Mouse (Mus musculus): ENCODE results near the gene Dazap1. TPM values are rescaled to one million over a fixed set of nuclear protein-coding genes. Genes with fewer than 3 reads are reported as not detected.

Dazap1 gene
- polyA plus RNA-seq, 1 experiment from 2014 or later = 45.7 TPM

DNA sequence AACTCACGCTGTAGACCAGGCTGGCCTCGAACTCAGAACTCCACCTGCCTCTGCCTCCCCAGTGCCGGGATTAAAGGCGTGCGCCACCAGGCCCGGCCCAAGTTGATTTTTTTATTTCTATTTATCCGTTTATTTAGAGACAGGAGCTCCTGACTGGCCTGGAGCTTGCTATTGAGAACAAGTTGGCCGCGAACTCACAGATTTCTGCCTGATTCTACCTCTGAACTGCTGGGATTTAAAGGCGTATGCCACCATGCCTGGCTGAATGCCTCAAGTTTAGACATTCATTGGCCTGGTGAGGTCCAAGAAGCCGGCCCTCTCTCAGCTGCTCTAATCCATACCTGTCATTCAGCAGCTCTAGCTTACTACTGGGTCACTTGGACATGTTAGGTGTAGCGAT lies 883 bp downstream of the Dazap1 start:
- Histone ChIP-seq H3K4me1 (replicated peaks; ENCODE audit: control insufficient read depth, insufficient read depth, low read length) (peaks cover 36% of the 10 kb centered on the region), H3K27ac (ENCODE audit: low read depth) (peak overlapping the region; percentile 99), H3K4me3 (ENCODE audit: low read depth, low read length) (peak overlapping the region; percentile 63), H3K27me3 (replicated peaks; ENCODE audit: control insufficient read depth, insufficient read depth, low read length) (no peaks in the 10 kb centered on the region), H3K9me3 (ENCODE audit: control insufficient read depth, low read length) (no peaks in the 10 kb centered on the region), H3K36me3 (ENCODE audit: control insufficient read depth, insufficient read depth, low read length) (peaks cover 19% of the 10 kb centered on the region), H3K9ac (ENCODE audit: low read length) (no peak overlapping the region; the same call in 1 of the 2 replicates), H3K4me2 (ENCODE audit: low read length) (peak overlapping the region; percentile 91)
- DNase-seq (ENCODE audit: low spot score) (no peak), ATAC-seq (replicated peaks; ENCODE audit: low FRiP score, low TSS enrichment, low read depth) (no peak)
- 75% methylated on average over 12 of the region's 12 CpGs for WGBS

- DNase-seq (ENCODE audit: low spot score) (no peak), ATAC-seq (replicated peaks; ENCODE audit: low FRiP score, low TSS enrichment, low read depth) (no peak)
- Histone ChIP-seq H3K4me3 (ENCODE audit: low read depth, low read length) (no peak overlapping the region), H3K9ac (ENCODE audit: low read length) (no peak overlapping the region), H3K36me3 (ENCODE audit: control insufficient read depth, insufficient read depth, low read length) (peaks cover 21% of the 10 kb centered on the region), H3K4me1 (replicated peaks; ENCODE audit: control insufficient read depth, insufficient read depth, low read length) (peaks cover 43% of the 10 kb centered on the region), H3K9me3 (ENCODE audit: control insufficient read depth, low read length) (no peaks in the 10 kb centered on the region), H3K27me3 (replicated peaks; ENCODE audit: control insufficient read depth, insufficient read depth, low read length) (no peaks in the 10 kb centered on the region), H3K4me2 (ENCODE audit: low read length) (no peak overlapping the region; the same call in 1 of the 2 replicates), H3K27ac (ENCODE audit: low read depth) (no peak overlapping the region)
- WGBS = 89% methylated on average over 10 of the region's 10 CpGs
These were observed 1.6 kb downstream of the Dazap1 start for GRCm38 (mm10) chr10:80262776-80263365.

DNA sequence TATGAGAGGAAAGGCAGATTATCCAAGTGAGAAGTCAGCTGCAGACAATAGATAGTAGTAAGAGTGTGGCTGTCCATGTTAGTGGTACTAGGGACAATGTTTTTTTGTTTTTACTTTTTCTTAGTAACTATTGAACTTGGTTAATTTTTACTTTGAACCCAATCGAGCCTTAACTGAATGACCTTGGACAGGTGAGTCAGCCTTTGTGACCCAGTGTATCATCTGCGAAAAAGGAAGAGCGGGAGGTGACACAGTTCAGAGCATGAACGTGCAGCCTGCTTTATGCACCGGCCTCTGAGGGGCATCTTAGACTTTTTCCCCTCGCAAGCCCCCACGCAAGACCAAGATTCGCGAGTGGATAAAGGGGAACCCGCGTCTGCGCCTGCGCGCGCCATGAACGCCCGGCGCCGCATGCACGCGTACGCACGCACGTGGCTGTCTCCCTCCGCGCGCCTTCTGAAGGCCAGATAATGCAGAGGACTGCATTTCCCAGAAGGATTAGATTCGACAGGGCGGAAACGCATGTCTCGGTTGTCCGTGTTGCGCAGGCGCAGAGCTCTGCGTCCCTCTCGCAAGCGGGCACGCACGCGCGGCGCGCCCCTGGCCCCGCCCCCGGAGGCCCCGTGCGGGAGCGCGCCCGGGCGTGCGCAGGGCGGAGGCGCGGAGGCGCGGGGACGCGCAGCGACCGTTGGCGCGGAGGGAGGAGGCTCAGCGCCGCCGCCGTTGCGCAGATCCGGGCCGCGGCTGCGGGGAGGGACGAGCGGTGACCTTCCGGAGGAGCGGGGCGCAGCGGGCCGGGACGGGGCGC lies 3.3 kb downstream of the Dazap1 start:
- ATAC-seq (replicated peaks; ENCODE audit: low FRiP score, low TSS enrichment, low read depth) (peak; percentile 45; the same call in 1 of the 2 replicates), DNase-seq (ENCODE audit: low spot score) (peak; percentile 93)
- Histone ChIP-seq H3K27ac (ENCODE audit: low read depth) (peak overlapping the region; percentile 67; the same call in 1 of the 2 replicates), H3K4me3 (ENCODE audit: low read depth, low read length) (peak overlapping the region; percentile 98), H3K4me1 (replicated peaks; ENCODE audit: control insufficient read depth, insufficient read depth, low read length) (peaks cover 45% of the 10 kb centered on the region), H3K9ac (ENCODE audit: low read length) (peak overlapping the region; percentile 97), H3K4me2 (ENCODE audit: low read length) (peak overlapping the region; percentile 92), H3K36me3 (ENCODE audit: control insufficient read depth, insufficient read depth, low read length) (peaks cover 16% of the 10 kb centered on the region; the same call in 1 of the 2 replicates), H3K9me3 (ENCODE audit: control insufficient read depth, low read length) (no peaks in the 10 kb centered on the region), H3K27me3 (replicated peaks; ENCODE audit: control insufficient read depth, insufficient read depth, low read length) (no peaks in the 10 kb centered on the region)
- 2% methylated on average over 81 of the region's 81 CpGs for WGBS

DNA sequence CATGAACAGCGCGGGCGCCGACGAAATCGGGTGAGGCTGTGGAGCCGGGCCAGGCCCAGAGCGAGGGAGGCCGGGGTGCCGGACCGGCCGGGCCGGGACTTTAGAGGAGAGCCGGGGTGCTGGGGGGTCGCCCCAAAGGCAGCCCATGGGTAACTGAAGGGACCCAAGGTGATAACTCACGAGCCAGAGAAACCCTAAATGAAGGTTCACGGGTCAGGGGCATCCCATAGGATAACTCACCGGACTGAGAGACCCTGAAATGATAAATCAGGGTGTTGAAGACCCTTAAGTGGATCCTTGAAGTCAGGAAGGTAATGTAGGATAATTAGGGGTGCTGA lies 3.8 kb downstream of the Dazap1 start:
- no peaks in the 10 kb centered on the region for H3K9me3 ChIP-seq (ENCODE audit: control insufficient read depth, low read length)
- H3K4me2 ChIP-seq (ENCODE audit: low read length) = peak overlapping the region; percentile 92
- no peak for DNase-seq (ENCODE audit: low spot score)
- peak overlapping the region; percentile 67; the same call in 1 of the 2 replicates for H3K27ac ChIP-seq (ENCODE audit: low read depth)
- 1% methylated on average over 18 of the region's 18 CpGs for WGBS
- peaks cover 42% of the 10 kb centered on the region for H3K4me1 ChIP-seq (replicated peaks; ENCODE audit: control insufficient read depth, insufficient read depth, low read length)
- ATAC-seq (replicated peaks; ENCODE audit: low FRiP score, low TSS enrichment, low read depth) = no peak
- peak overlapping the region; percentile 98 for H3K4me3 ChIP-seq (ENCODE audit: low read depth, low read length)
- peak overlapping the region; percentile 97 for H3K9ac ChIP-seq (ENCODE audit: low read length)
- peaks cover 16% of the 10 kb centered on the region; the same call in 1 of the 2 replicates for H3K36me3 ChIP-seq (ENCODE audit: control insufficient read depth, insufficient read depth, low read length)
- H3K27me3 ChIP-seq (replicated peaks; ENCODE audit: control insufficient read depth, insufficient read depth, low read length) = no peaks in the 10 kb centered on the region

GRCm38 (mm10) chr10:80270099-80270498 lies 8.8 kb downstream of the Dazap1 start:
- DNase-seq (ENCODE audit: low spot score) = no peak
- no peak for ATAC-seq (replicated peaks; ENCODE audit: low FRiP score, low TSS enrichment, low read depth)
- Histone ChIP-seq H3K9me3 (ENCODE audit: control insufficient read depth, low read length) (no peaks in the 10 kb centered on the region), H3K27ac (ENCODE audit: low read depth) (no peak overlapping the region), H3K4me2 (ENCODE audit: low read length) (no peak overlapping the region), H3K4me1 (replicated peaks; ENCODE audit: control insufficient read depth, insufficient read depth, low read length) (peaks cover 36% of the 10 kb centered on the region), H3K9ac (ENCODE audit: low read length) (0 out of 2 replicates have a peak overlapping the region, but pooled peaks have one; percentile 10), H3K4me3 (ENCODE audit: low read depth, low read length) (no peak overlapping the region), H3K27me3 (replicated peaks; ENCODE audit: control insufficient read depth, insufficient read depth, low read length) (no peaks in the 10 kb centered on the region), H3K36me3 (ENCODE audit: control insufficient read depth, insufficient read depth, low read length) (peaks cover 48% of the 10 kb centered on the region)
- 96% methylated on average over 2 of the region's 2 CpGs for WGBS

DNA sequence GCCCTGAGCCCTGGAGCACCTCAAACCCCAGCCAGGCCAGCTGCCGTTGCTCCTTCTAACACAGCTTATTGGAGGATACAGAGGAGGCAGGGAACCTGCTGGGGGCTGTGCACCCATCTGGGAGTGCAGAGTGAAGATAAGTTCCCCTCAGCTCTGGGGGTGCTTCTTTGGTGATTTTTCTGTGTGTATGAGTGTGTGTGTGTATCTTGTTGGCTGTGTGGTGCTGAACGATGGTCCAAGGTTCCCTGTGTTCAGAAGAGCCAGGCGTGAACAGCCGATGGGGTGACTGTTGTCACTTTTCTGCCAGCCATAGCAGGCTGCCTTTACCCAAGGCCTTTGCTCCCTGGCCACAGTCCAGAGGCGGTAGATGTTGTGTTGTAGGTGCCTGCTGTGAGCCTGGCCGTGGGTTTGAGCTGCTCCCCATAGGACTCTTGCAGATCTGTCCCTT lies 9.5 kb downstream of the Dazap1 start:
- H3K4me3 ChIP-seq (ENCODE audit: low read depth, low read length) = no peak overlapping the region
- no peaks in the 10 kb centered on the region for H3K9me3 ChIP-seq (ENCODE audit: control insufficient read depth, low read length)
- peaks cover 54% of the 10 kb centered on the region for H3K36me3 ChIP-seq (ENCODE audit: control insufficient read depth, insufficient read depth, low read length)
- H3K4me2 ChIP-seq (ENCODE audit: low read length) = no peak overlapping the region
- H3K9ac ChIP-seq (ENCODE audit: low read length) = no peak overlapping the region
- WGBS = 78% methylated on average over 6 of the region's 6 CpGs
- DNase-seq (ENCODE audit: low spot score) = no peak
- H3K4me1 ChIP-seq (replicated peaks; ENCODE audit: control insufficient read depth, insufficient read depth, low read length) = peaks cover 34% of the 10 kb centered on the region
- H3K27me3 ChIP-seq (replicated peaks; ENCODE audit: control insufficient read depth, insufficient read depth, low read length) = no peaks in the 10 kb centered on the region
- no peak for ATAC-seq (replicated peaks; ENCODE audit: low FRiP score, low TSS enrichment, low read depth)
- H3K27ac ChIP-seq (ENCODE audit: low read depth) = no peak overlapping the region

GRCm38 (mm10) chr10:80271186-80271843 lies 10.0 kb downstream of the Dazap1 start:
- Histone ChIP-seq H3K4me2 (ENCODE audit: low read length) (no peak overlapping the region), H3K9me3 (ENCODE audit: control insufficient read depth, low read length) (no peaks in the 10 kb centered on the region), H3K4me1 (replicated peaks; ENCODE audit: control insufficient read depth, insufficient read depth, low read length) (peaks cover 29% of the 10 kb centered on the region), H3K4me3 (ENCODE audit: low read depth, low read length) (no peak overlapping the region), H3K27ac (ENCODE audit: low read depth) (no peak overlapping the region), H3K9ac (ENCODE audit: low read length) (0 out of 2 replicates have a peak overlapping the region, but pooled peaks have one; percentile 10), H3K27me3 (replicated peaks; ENCODE audit: control insufficient read depth, insufficient read depth, low read length) (no peaks in the 10 kb centered on the region), H3K36me3 (ENCODE audit: control insufficient read depth, insufficient read depth, low read length) (peaks cover 59% of the 10 kb centered on the region)
- no peak for ATAC-seq (replicated peaks; ENCODE audit: low FRiP score, low TSS enrichment, low read depth)
- 83% methylated on average over 5 of the region's 5 CpGs for WGBS
- no peak for DNase-seq (ENCODE audit: low spot score)

GRCm38 (mm10) chr10:80271870-80272585 lies 10.7 kb downstream of the Dazap1 start:
- H3K4me3 ChIP-seq (ENCODE audit: low read depth, low read length) = no peak overlapping the region
- no peaks in the 10 kb centered on the region for H3K9me3 ChIP-seq (ENCODE audit: control insufficient read depth, low read length)
- no peaks in the 10 kb centered on the region for H3K27me3 ChIP-seq (replicated peaks; ENCODE audit: control insufficient read depth, insufficient read depth, low read length)
- H3K36me3 ChIP-seq (ENCODE audit: control insufficient read depth, insufficient read depth, low read length) = peaks cover 66% of the 10 kb centered on the region
- no peak overlapping the region for H3K4me2 ChIP-seq (ENCODE audit: low read length)
- DNase-seq (ENCODE audit: low spot score) (no peak), ATAC-seq (replicated peaks; ENCODE audit: low FRiP score, low TSS enrichment, low read depth) (no peak)
- peaks cover 23% of the 10 kb centered on the region for H3K4me1 ChIP-seq (replicated peaks; ENCODE audit: control insufficient read depth, insufficient read depth, low read length)
- H3K9ac ChIP-seq (ENCODE audit: low read length) = no peak overlapping the region
- 91% methylated on average over 8 of the region's 8 CpGs for WGBS
- H3K27ac ChIP-seq (ENCODE audit: low read depth) = no peak overlapping the region

All from intestine, embryonic 14.5 days (tissue).